Mouse (Mus musculus) MEL (cell line): ENCODE measurements around the gene Cd247. TPM values are rescaled to one million over a fixed set of nuclear protein-coding genes. Genes with fewer than 3 reads are reported as not detected.

Source experiments
- DNase-seq: peaks from one replicate; pipeline ENCODE4 v3.0.0; 2011; ENCODE audit warnings: low read depth, low spot score
- H3K27ac ChIP-seq: 2 replicates; pipeline ENCODE4 v1.5.1; 2012; ENCODE audit warnings: low read depth, mild to moderate bottlenecking, control low read depth, low read length, moderate library complexity; ENCODE audit not compliant: control insufficient read depth
- H3K27me3 ChIP-seq, 2 experiments: fragments of 150-350 bp in 1 of 2; sonication (generic) in 1 of 2; 2 replicates each; pipeline ENCODE4 v1.6.1; 2012; ENCODE audit warnings: low read length in 2 of 2, mild to moderate bottlenecking in 2 of 2, improper control_type of control experiment in 1 of 2, moderate library complexity in 1 of 2; ENCODE audit not compliant: insufficient read depth in 2 of 2, control insufficient read depth in 1 of 2
- H3K36me3 ChIP-seq, 2 experiments: 2 replicates each; pipeline ENCODE4 v1.6.1; 2012 to 2014; ENCODE audit warnings: low read length in 2 of 2, improper control_type of control experiment in 1 of 2, inconsistent platforms in 1 of 2, mild to moderate bottlenecking in 1 of 2; ENCODE audit not compliant: insufficient read depth in 2 of 2, control insufficient read depth in 1 of 2
- H3K4me1 ChIP-seq, 2 experiments: fragments of 150-350 bp in 1 of 2; sonication (generic) in 1 of 2; 2 replicates each; pipeline ENCODE4 v1.6.1; 2012; ENCODE audit warnings: low read length in 2 of 2, improper control_type of control experiment in 1 of 2, mild to moderate bottlenecking in 1 of 2; ENCODE audit not compliant: insufficient read depth in 2 of 2, control insufficient read depth in 1 of 2
- H3K4me3 ChIP-seq, 2 experiments: fragments of 150-350 bp in 1 of 2; sonication (generic) in 1 of 2; 2 replicates each; pipeline ENCODE4 v1.5.1; 2012; ENCODE audit warnings: low read depth in 2 of 2, low read length in 2 of 2, mild to moderate bottlenecking in 2 of 2, moderate library complexity in 2 of 2, control low read depth in 1 of 2, improper control_type of control experiment in 1 of 2; ENCODE audit not compliant: control insufficient read depth in 1 of 2, insufficient read depth in 1 of 2
- H3K79me2 ChIP-seq: 2 replicates; pipeline ENCODE4 v1.6.1; 2012; ENCODE audit warnings: mild to moderate bottlenecking, low read length, moderate library complexity; ENCODE audit not compliant: control insufficient read depth, poor library complexity, insufficient read depth
- H3K9ac ChIP-seq: 2 replicates; pipeline ENCODE4 v1.6.1; 2012; ENCODE audit warnings: low read depth, mild to moderate bottlenecking, control low read depth, low read length, moderate library complexity; ENCODE audit not compliant: control insufficient read depth, poor library complexity, severe bottlenecking
- H3K9me3 ChIP-seq: fragments of 150-350 bp; sonication (generic); replicated peaks from 2 replicates; pipeline ENCODE4 v1.6.1; 2012; ENCODE audit warnings: mild to moderate bottlenecking, low read length, improper control_type of control experiment, moderate library complexity; ENCODE audit not compliant: insufficient read depth
- CHD1 ChIP-seq: IDR thresholded peaks from 2 replicates; pipeline ENCODE4 v1.6.1; 2012; ENCODE audit warnings: low read depth, mild to moderate bottlenecking, inconsistent platforms, low read length, improper control_type of control experiment
- CTCF ChIP-seq, 3 experiments: IDR thresholded peaks in 2 of 3; conservative IDR thresholded peaks in 1 of 3; 2 replicates each; pipeline ENCODE4 v1.5.1; 2011 to 2012; ENCODE audit warnings: low read length in 3 of 3, low read depth in 2 of 3, mild to moderate bottlenecking in 2 of 3, improper control_type of control experiment in 1 of 3, inconsistent platforms in 1 of 3, mixed read lengths in 1 of 3, moderate library complexity in 1 of 3; ENCODE audit not compliant: control insufficient read depth in 1 of 3, insufficient read depth in 1 of 3, poor library complexity in 1 of 3, severe bottlenecking in 1 of 3
- ELF1 ChIP-seq: IDR thresholded peaks from 2 replicates; pipeline ENCODE4 v1.6.1; 2014; ENCODE audit warnings: low read depth, mild to moderate bottlenecking, inconsistent platforms, low read length, improper control_type of control experiment, moderate library complexity
- ETS1 ChIP-seq: IDR thresholded peaks from 2 replicates; pipeline ENCODE4 v1.6.1; 2012; ENCODE audit warnings: low read depth, mild to moderate bottlenecking, inconsistent platforms, low read length, improper control_type of control experiment, moderate library complexity
- GABPA ChIP-seq: IDR thresholded peaks from 2 replicates; pipeline ENCODE4 v1.6.1; 2012; ENCODE audit warnings: low read depth, mild to moderate bottlenecking, inconsistent platforms, low read length, improper control_type of control experiment, moderate library complexity
- GATA1 ChIP-seq: IDR thresholded peaks from 2 replicates; pipeline ENCODE4 v1.6.1; 2011; ENCODE audit warnings: low read depth, low read length, improper control_type of control experiment
- MAFK ChIP-seq: IDR thresholded peaks from 2 replicates; pipeline ENCODE4 v1.6.1; 2011; ENCODE audit warnings: low read depth, mild to moderate bottlenecking, low read length, improper control_type of control experiment, borderline replicate concordance
- MAX ChIP-seq: IDR thresholded peaks from 2 replicates; pipeline ENCODE4 v1.6.1; 2011; ENCODE audit warnings: low read length, improper control_type of control experiment
- MAZ ChIP-seq: IDR thresholded peaks from 2 replicates; pipeline ENCODE4 v1.6.1; 2012; ENCODE audit warnings: low read depth, mild to moderate bottlenecking, inconsistent platforms, low read length, improper control_type of control experiment
- MXI1 ChIP-seq: IDR thresholded peaks from 2 replicates; pipeline ENCODE4 v1.6.1; 2011; ENCODE audit warnings: mild to moderate bottlenecking, low read depth, low read length, improper control_type of control experiment
- MYC ChIP-seq: IDR thresholded peaks from 2 replicates; pipeline ENCODE4 v1.6.1; 2011; ENCODE audit warnings: low read depth, mild to moderate bottlenecking, low read length, improper control_type of control experiment, moderate library complexity
- NELFE ChIP-seq: IDR thresholded peaks from 2 replicates; pipeline ENCODE4 v1.6.1; 2011; ENCODE audit warnings: low read depth, low read length, improper control_type of control experiment
- POLR2A ChIP-seq, 2 experiments: IDR thresholded peaks; 2 replicates each; pipeline ENCODE4 v1.6.1; 2011 to 2012; ENCODE audit warnings: low read length in 2 of 2, mild to moderate bottlenecking in 2 of 2, control low read depth in 1 of 2, improper control_type of control experiment in 1 of 2, low read depth in 1 of 2, moderate library complexity in 1 of 2; ENCODE audit not compliant: control insufficient read depth in 1 of 2, insufficient read depth in 1 of 2, poor library complexity in 1 of 2
- RAD21 ChIP-seq: IDR thresholded peaks from 2 replicates; pipeline ENCODE4 v1.6.1; 2011; ENCODE audit warnings: mild to moderate bottlenecking, low read depth, low read length, improper control_type of control experiment
- SIN3A ChIP-seq: IDR thresholded peaks from 2 replicates; pipeline ENCODE4 v1.6.1; 2012; ENCODE audit warnings: low read length, improper control_type of control experiment, inconsistent platforms
- SMC3 ChIP-seq: IDR thresholded peaks from 2 replicates; pipeline ENCODE4 v1.6.1; 2011; ENCODE audit warnings: low read depth, low read length, improper control_type of control experiment
- TCF12 ChIP-seq: IDR thresholded peaks from 2 replicates; pipeline ENCODE4 v1.6.1; 2014; ENCODE audit warnings: low read depth, mild to moderate bottlenecking, inconsistent platforms, low read length, improper control_type of control experiment, moderate library complexity
- USF1 ChIP-seq: IDR thresholded peaks from 2 replicates; pipeline ENCODE4 v1.6.1; 2014; ENCODE audit warnings: low read depth, mild to moderate bottlenecking, inconsistent platforms, low read length, improper control_type of control experiment, moderate library complexity
- USF2 ChIP-seq, 2 experiments: IDR thresholded peaks; 2 replicates each; pipeline ENCODE4 v1.6.1; 2011 to 2012; ENCODE audit warnings: improper control_type of control experiment in 2 of 2, low read length in 2 of 2, borderline replicate concordance in 1 of 2, inconsistent platforms in 1 of 2, low read depth in 1 of 2, mild to moderate bottlenecking in 1 of 2; ENCODE audit not compliant: insufficient read depth in 1 of 2
- ZC3H11A ChIP-seq: IDR thresholded peaks from 2 replicates; pipeline ENCODE4 v1.6.1; 2012; ENCODE audit warnings: low read depth, mild to moderate bottlenecking, inconsistent platforms, low read length, improper control_type of control experiment
- ZKSCAN1 ChIP-seq: IDR thresholded peaks from 2 replicates; pipeline ENCODE4 v1.6.1; 2012; ENCODE audit warnings: low read depth, mild to moderate bottlenecking, inconsistent platforms, low read length, improper control_type of control experiment, moderate library complexity
- ZMIZ1 ChIP-seq: IDR thresholded peaks from 2 replicates; pipeline ENCODE4 v1.6.1; 2012; ENCODE audit warnings: low read depth, mild to moderate bottlenecking, inconsistent platforms, low read length, improper control_type of control experiment, moderate library complexity
- polyA plus RNA-seq, 2 experiments: library from polyadenylated mRNA; stranded (reverse) in 1 of 2; unstranded in 1 of 2; fragments of >175 nt in 1 of 2; fragments of >200 nt in 1 of 2; gene quantifications; 2 replicates each; pipeline versions ENCODE4 v1.2.1 to v1.2.4; 2012; ENCODE audit warnings: low replicate concordance in 2 of 2, low read depth in 1 of 2; ENCODE audit not compliant: insufficient read length in 2 of 2, insufficient read depth in 1 of 2, missing spikeins in 1 of 2
- total RNA-seq: library from RNA; depleted of rRNA; stranded (reverse); fragments of 300-350 nt; gene quantifications from 2 replicates; pipeline ENCODE4 v1.2.3, GENCODE M21; 2012

Cd247 gene
- total and polyA plus RNA-seq, 3 experiments, result 1.3 to 1.7 TPM; not detected in 1

- TF ChIP-seq USF2 (IDR thresholded peaks at IDR 0.05; ENCODE audit: borderline replicate concordance in 1 of 2, insufficient read depth in 1 of 2, low read depth in 1 of 2, low read length in 2 of 2), result no peak
- 0 out of 2 replicates have a peak, but pooled peaks have one; percentile 8 for TF ChIP-seq MXI1
- no peak; the same call in 1 of the 2 replicates for TF ChIP-seq SIN3A
- TF ChIP-seq MAX, result no peak; the same call in 1 of the 2 replicates
- TF ChIP-seq RAD21, result peak; percentile 75
- no peak for TF ChIP-seq ELF1
- no peak for TF ChIP-seq CHD1
Observed at GRCm38 (mm10) chr1:165853729-165854420, 65.4 kb downstream of the Cd247 start (continued).

GRCm38 (mm10) chr1:165855759-165856545 lies 67.5 kb downstream of the Cd247 start:
- TF ChIP-seq MYC (no peak), NELFE (no peak), POLR2A (IDR thresholded peaks at IDR 0.05; ENCODE audit: control insufficient read depth in 1 of 2, insufficient read depth in 1 of 2, low read depth in 1 of 2, low read length in 2 of 2, poor library complexity in 1 of 2) (no peak), MAFK (no peak), CHD1 (no peak), USF1 (no peak), ZC3H11A (no peak), GABPA (no peak), MXI1 (no peak), USF2 (IDR thresholded peaks at IDR 0.05; ENCODE audit: borderline replicate concordance in 1 of 2, insufficient read depth in 1 of 2, low read depth in 1 of 2, low read length in 2 of 2) (no peak), SMC3 (no peak), GATA1 (no peak)
- DNase-seq, result no peak
- H3K4me1 ChIP-seq, result peaks cover 12 to 18% of the 10 kb centered on the region in 2 experiments

GRCm38 (mm10) chr1:165857279-165857678 lies 68.8 kb downstream of the Cd247 start:
- Histone ChIP-seq H3K79me2 (no peaks in the 10 kb centered on the region), H3K27me3 (no peaks in the 10 kb centered on the region), H3K4me3 (no peak overlapping the region), H3K4me1 (peaks cover 11 to 14% of the 10 kb centered on the region in 2 experiments), H3K36me3 (peaks cover 0 to 17% of the 10 kb centered on the region in 2 experiments; a peak in 2 of 4 replicates), H3K27ac (no peak overlapping the region), H3K9ac (no peak overlapping the region), H3K9me3 (no peaks in the 10 kb centered on the region)
- DNase-seq, result no peak
- TF ChIP-seq TCF12 (no peak), MAZ (no peak), MAX (no peak), SMC3 (no peak), MXI1 (no peak), ELF1 (no peak), CHD1 (no peak), ZKSCAN1 (no peak), ZMIZ1 (no peak), CTCF (IDR thresholded peaks at IDR 0.05 in 2 of 3, conservative IDR thresholded peaks at IDR 0.05 in 1 of 3; ENCODE audit: control insufficient read depth in 1 of 3, insufficient read depth in 1 of 3, low read depth in 2 of 3, low read length in 3 of 3, poor library complexity in 1 of 3, severe bottlenecking in 1 of 3) (no peak), USF1 (no peak), ETS1 (no peak)

More at GRCm38 (mm10) chr1:165855759-165856545, 67.5 kb downstream of the Cd247 start:
- H3K79me2 ChIP-seq, result no peaks in the 10 kb centered on the region
- H3K27ac ChIP-seq, result no peak overlapping the region
- peaks cover 0 to 19% of the 10 kb centered on the region in 2 experiments; a peak in 2 of 4 replicates for H3K36me3 ChIP-seq
- no peak overlapping the region for H3K4me3 ChIP-seq
- H3K9me3 ChIP-seq, result no peaks in the 10 kb centered on the region
- H3K27me3 ChIP-seq, result no peaks in the 10 kb centered on the region
- H3K9ac ChIP-seq, result no peak overlapping the region
